Mouse (Mus musculus) G1E-ER4 (cell line): ENCODE results near the gene Kpna4. TPM values are rescaled to one million over a fixed set of nuclear protein-coding genes. Genes with fewer than 3 reads are reported as not detected.
A peak's percentile ranks its signal among the peaks of the same experiment; 100 is the strongest.

ENCODE experiments used
- GATA1 ChIP-seq: IDR thresholded peaks from one replicate; pipeline ENCODE4 v1.8.0; 2012; ENCODE audit warnings: low read length, inconsistent platforms
- polyA plus RNA-seq: library from polyadenylated mRNA; stranded (reverse); fragments of >175 nt; gene quantifications from 2 replicates; pipeline ENCODE4 v1.2.3, GENCODE M21; 2012

Kpna4 gene
- polyA plus RNA-seq, 1 experiment, result 19.3 TPM

- TF ChIP-seq GATA1, result no peak
Measured at GRCm38 (mm10) chr3:69127346-69127678, 399 bp upstream of the Kpna4 start.

- no peak for TF ChIP-seq GATA1
Measured at GRCm38 (mm10) chr3:69125891-69126508, 913 bp downstream of the Kpna4 start.

- no peak for TF ChIP-seq GATA1
Measured at GRCm38 (mm10) chr3:69125461-69125860, 1.5 kb downstream of the Kpna4 start.

GRCm38 (mm10) chr3:69118827-69119226 is 8.1 kb downstream of the Kpna4 start:
- no peak for TF ChIP-seq GATA1

- no peak for TF ChIP-seq GATA1
Measured at GRCm38 (mm10) chr3:69114760-69115159, 12.2 kb downstream of the Kpna4 start.

GRCm38 (mm10) chr3:69113956-69114355 is 13.0 kb downstream of the Kpna4 start:
- no peak for TF ChIP-seq GATA1

- no peak for TF ChIP-seq GATA1
Measured at GRCm38 (mm10) chr3:69109079-69109478, 17.8 kb downstream of the Kpna4 start.

- TF ChIP-seq GATA1, result no peak
Measured at GRCm38 (mm10) chr3:69094456-69094855, 32.5 kb downstream of the Kpna4 start.

GRCm38 (mm10) chr3:69064005-69064404 is 62.9 kb downstream of the Kpna4 start:
- no peak for TF ChIP-seq GATA1

GRCm38 (mm10) chr3:69062764-69063163 is 64.1 kb downstream of the Kpna4 start:
- TF ChIP-seq GATA1, result no peak

- TF ChIP-seq GATA1, result no peak
Measured at GRCm38 (mm10) chr3:69060672-69061071, 66.2 kb downstream of the Kpna4 start.

GRCm38 (mm10) chr3:69055871-69056270 is 71.0 kb downstream of the Kpna4 start:
- no peak for TF ChIP-seq GATA1

- peak; percentile 16 for TF ChIP-seq GATA1
Measured at GRCm38 (mm10) chr3:69054760-69055432, 72.0 kb downstream of the Kpna4 start.

GRCm38 (mm10) chr3:69051894-69052293 is 75.0 kb downstream of the Kpna4 start:
- no peak for TF ChIP-seq GATA1

GRCm38 (mm10) chr3:69049011-69049410 is 77.9 kb downstream of the Kpna4 start:
- TF ChIP-seq GATA1, result no peak

- TF ChIP-seq GATA1, result no peak
Measured at GRCm38 (mm10) chr3:69047684-69048083, 79.2 kb downstream of the Kpna4 start.

GRCm38 (mm10) chr3:69046509-69046908 is 80.4 kb downstream of the Kpna4 start:
- TF ChIP-seq GATA1, result no peak
